Mouse (Mus musculus) C2C12 (cell line): ENCODE measurements around the gene Akap2. TPM values are rescaled to one million over a fixed set of nuclear protein-coding genes. Genes with fewer than 3 reads are reported as not detected.
A peak's percentile ranks its signal among the peaks of the same experiment; 100 is the strongest.

Source experiments
- H3K27me3 ChIP-seq: one replicate; pipeline ENCODE4 v1.6.1; 2011; ENCODE audit not compliant: control insufficient read depth, insufficient read depth, insufficient read length
- H3K36me3 ChIP-seq: one replicate; pipeline ENCODE4 v1.6.1; 2011; ENCODE audit not compliant: control insufficient read depth, insufficient read depth
- H3K4me3 ChIP-seq: one replicate; pipeline ENCODE4 v1.5.1; 2011; ENCODE audit warnings: mild to moderate bottlenecking, control low read depth; ENCODE audit not compliant: poor library complexity, insufficient read depth, severe bottlenecking
- H3K79me2 ChIP-seq: one replicate; pipeline ENCODE4 v1.6.1; 2011; ENCODE audit not compliant: control insufficient read depth, insufficient read depth
- H3K79me3 ChIP-seq: one replicate; pipeline ENCODE4 v1.6.1; 2011; ENCODE audit warnings: low read depth, control low read depth
- H3ac ChIP-seq: one replicate; pipeline ENCODE3; 2011; ENCODE audit warnings: low read depth; ENCODE audit not compliant: control insufficient read depth, insufficient read length
- CEBPB ChIP-seq: IDR thresholded peaks from one replicate; pipeline ENCODE4 v1.6.1; 2011; ENCODE audit warnings: low read depth, mild to moderate bottlenecking, control low read depth, moderate library complexity
- CTCF ChIP-seq: IDR thresholded peaks from one replicate; pipeline ENCODE4 v1.5.1; 2011; ENCODE audit not compliant: control insufficient read depth, insufficient read depth, insufficient read length
- FOSL1 ChIP-seq: IDR thresholded peaks from one replicate; pipeline ENCODE4 v1.8.0; 2011; ENCODE audit warnings: mild to moderate bottlenecking, low read length; ENCODE audit not compliant: poor library complexity, insufficient read depth, severe bottlenecking
- MAX ChIP-seq: IDR thresholded peaks from one replicate; pipeline ENCODE4 v1.6.1; 2011; ENCODE audit warnings: mild to moderate bottlenecking, control low read depth
- MYOD1 ChIP-seq: IDR thresholded peaks from one replicate; pipeline ENCODE4 v1.6.1; 2011; ENCODE audit warnings: low read depth; ENCODE audit not compliant: control insufficient read depth, insufficient read length
- MYOG ChIP-seq: IDR thresholded peaks from one replicate; pipeline ENCODE4 v1.6.1; 2011; ENCODE audit not compliant: control insufficient read depth, insufficient read length; ENCODE audit errors: extremely low read depth
- USF1 ChIP-seq: IDR thresholded peaks from one replicate; pipeline ENCODE4 v1.6.1; 2011; ENCODE audit warnings: low read depth, mild to moderate bottlenecking, control low read depth, moderate library complexity
- polyA plus RNA-seq: library from polyadenylated mRNA; unstranded; fragments of >200 nt; fragmentation: generic; extraction: Trizol; gene quantifications from one replicate; pipeline ENCODE4 v1.2.1, GENCODE M21; 2012; ENCODE audit warnings: missing spikeins

Gene Akap2
- polyA plus RNA-seq, 1 experiment: 37.0 TPM

- H3K79me3 ChIP-seq: peaks cover 21% of the 10 kb centered on the region
- H3K79me2 ChIP-seq: peaks cover 57% of the 10 kb centered on the region
- no peak for TF ChIP-seq MYOD1
- no peak for TF ChIP-seq CEBPB
- no peak for TF ChIP-seq MYOG
- TF ChIP-seq FOSL1: no peak
- TF ChIP-seq CTCF: no peak
- TF ChIP-seq MAX: no peak
- TF ChIP-seq USF1: no peak
- peaks cover 3% of the 10 kb centered on the region for H3K36me3 ChIP-seq
- no peaks in the 10 kb centered on the region for H3K27me3 ChIP-seq
- H3K4me3 ChIP-seq: peak overlapping the region; percentile 48
- H3ac ChIP-seq: peak overlapping the region; percentile 78
Observed at GRCm38 (mm10) chr4:57782549-57783390, 65.3 kb downstream of the Akap2 start.

- H3K79me3 ChIP-seq: peaks cover 22% of the 10 kb centered on the region
- H3K4me3 ChIP-seq: peak overlapping the region; percentile 48
- H3ac ChIP-seq: peak overlapping the region; percentile 78
- peaks cover 3% of the 10 kb centered on the region for H3K36me3 ChIP-seq
- no peaks in the 10 kb centered on the region for H3K27me3 ChIP-seq
- peaks cover 63% of the 10 kb centered on the region for H3K79me2 ChIP-seq
- TF ChIP-seq CTCF (no peak), MYOD1 (no peak), MAX (no peak), MYOG (no peak)
Observed at GRCm38 (mm10) chr4:57783391-57783770, 65.9 kb downstream of the Akap2 start.

GRCm38 (mm10) chr4:57783853-57784600 is 66.6 kb downstream of the Akap2 start:
- Histone ChIP-seq H3K79me2 (peaks cover 69% of the 10 kb centered on the region), H3K27me3 (no peaks in the 10 kb centered on the region), H3K4me3 (no peak overlapping the region), H3K79me3 (peaks cover 23% of the 10 kb centered on the region), H3K36me3 (peaks cover 3% of the 10 kb centered on the region), H3ac (no peak overlapping the region)
- no peak for TF ChIP-seq USF1
- TF ChIP-seq MAX: no peak
- no peak for TF ChIP-seq MYOD1
- no peak for TF ChIP-seq MYOG
- no peak for TF ChIP-seq CEBPB
- TF ChIP-seq CTCF: no peak
- no peak for TF ChIP-seq FOSL1

GRCm38 (mm10) chr4:57788709-57789108 is 71.3 kb downstream of the Akap2 start:
- Histone ChIP-seq H3ac (no peak overlapping the region), H3K27me3 (no peaks in the 10 kb centered on the region), H3K79me2 (peaks cover 85% of the 10 kb centered on the region), H3K79me3 (peaks cover 36% of the 10 kb centered on the region), H3K36me3 (peaks cover 3% of the 10 kb centered on the region), H3K4me3 (no peak overlapping the region)
- no peak for TF ChIP-seq MYOD1

- Histone ChIP-seq H3K79me3 (peaks cover 38% of the 10 kb centered on the region), H3K79me2 (peaks cover 85% of the 10 kb centered on the region), H3K36me3 (peaks cover 3% of the 10 kb centered on the region), H3K4me3 (no peak overlapping the region), H3ac (no peak overlapping the region), H3K27me3 (no peaks in the 10 kb centered on the region)
- no peak for TF ChIP-seq USF1
- no peak for TF ChIP-seq FOSL1
- TF ChIP-seq MYOG: no peak
- no peak for TF ChIP-seq CTCF
- TF ChIP-seq MYOD1: no peak
Observed at GRCm38 (mm10) chr4:57789118-57789517, 71.7 kb downstream of the Akap2 start.

- Histone ChIP-seq H3K79me2 (peaks cover 70% of the 10 kb centered on the region), H3ac (no peak overlapping the region), H3K27me3 (no peaks in the 10 kb centered on the region), H3K4me3 (no peak overlapping the region), H3K79me3 (peaks cover 28% of the 10 kb centered on the region), H3K36me3 (no peaks in the 10 kb centered on the region)
- no peak for TF ChIP-seq USF1
- TF ChIP-seq CTCF: no peak
- TF ChIP-seq MYOD1: no peak
- no peak for TF ChIP-seq MYOG
- TF ChIP-seq CEBPB: no peak
- TF ChIP-seq MAX: no peak
- no peak for TF ChIP-seq FOSL1
Observed at GRCm38 (mm10) chr4:57793989-57794388, 76.5 kb downstream of the Akap2 start.
